Mouse (Mus musculus) midbrain, embryonic 15.5 days (tissue): ENCODE measurements around the gene Dnase1l2. TPM values are rescaled to one million over a fixed set of nuclear protein-coding genes. Genes with fewer than 3 reads are reported as not detected.
"Not testable (repeated sequence)": the region's sequence is repeated elsewhere in the genome, so short reads cannot be mapped to it uniquely, and the experiment has no call there.

Source experiments
- ATAC-seq: fragments of 200-750 bp; cut with Nextera tagmentation; replicated peaks from 2 replicates; pipeline ENCODE4 v1.8.0; 2017; ENCODE audit warnings: moderate TSS enrichment
- H3K27ac ChIP-seq: fragments of 300-500 bp; sonication (generic); 2 replicates; pipeline ENCODE4 v1.5.1; 2015; ENCODE audit warnings: mild to moderate bottlenecking, inconsistent platforms
- H3K27me3 ChIP-seq: fragments of 300-500 bp; sonication (generic); replicated peaks from 2 replicates; pipeline ENCODE4 v1.6.1; 2015; ENCODE audit warnings: inconsistent platforms
- H3K36me3 ChIP-seq: fragments of 300-500 bp; sonication (generic); replicated peaks from 2 replicates; pipeline ENCODE4 v1.6.1; 2015; ENCODE audit warnings: inconsistent platforms
- H3K4me1 ChIP-seq: fragments of 300-500 bp; sonication (generic); 2 replicates; pipeline ENCODE4 v1.6.1; 2015; ENCODE audit warnings: inconsistent platforms
- H3K4me2 ChIP-seq: fragments of 300-500 bp; sonication (generic); 2 replicates; pipeline ENCODE4 v1.6.1; 2015; ENCODE audit warnings: inconsistent platforms, mild to moderate bottlenecking, moderate library complexity
- H3K4me3 ChIP-seq: fragments of 300-500 bp; sonication (generic); 2 replicates; pipeline ENCODE4 v1.5.1; 2015; ENCODE audit warnings: mild to moderate bottlenecking, inconsistent platforms
- H3K9ac ChIP-seq: fragments of 300-500 bp; sonication (generic); 2 replicates; pipeline ENCODE4 v1.6.1; 2015; ENCODE audit warnings: mild to moderate bottlenecking, inconsistent platforms
- H3K9me3 ChIP-seq: fragments of 300-500 bp; sonication (generic); 2 replicates; pipeline ENCODE4 v1.6.1; 2016; ENCODE audit warnings: inconsistent platforms
- WGBS: fragments of 180-500 bp; shearing (Covaris S2); methylation state at CpG from one replicate; pipeline ENCODE4 v1.1.7; 2015; ENCODE audit warnings: mixed read lengths; 5-methylcytosine and 5-hydroxymethylcytosine counted together
- polyA plus RNA-seq: library from polyadenylated mRNA; unstranded; fragments of >200 nt; fragmentation: Nextera tagmentation; extraction: Ambion mirVana; gene quantifications from 2 replicates; pipeline ENCODE4 v1.2.1, GENCODE M21; 2015

Dnase1l2 gene
- polyA plus RNA-seq, 1 experiment from 2014 or later: 9.6 TPM

GRCm38 (mm10) chr17:24446590-24446989 is 3.7 kb upstream of the Dnase1l2 start:
- H3K4me1 ChIP-seq: no peaks in the 10 kb centered on the region
- H3K27me3 ChIP-seq: no peaks in the 10 kb centered on the region
- H3K9me3 ChIP-seq: no peaks in the 10 kb centered on the region
- ATAC-seq: no peak
- H3K36me3 ChIP-seq: peaks cover 50% of the 10 kb centered on the region
- H3K4me2 ChIP-seq: no peak overlapping the region
- no peak overlapping the region for H3K27ac ChIP-seq
- WGBS: 90% methylated on average over 8 of the region's 8 CpGs
- H3K9ac ChIP-seq: no peak overlapping the region
- H3K4me3 ChIP-seq: no peak overlapping the region

- H3K4me2 ChIP-seq: no peak overlapping the region
- no peaks in the 10 kb centered on the region for H3K9me3 ChIP-seq
- 94% methylated on average over 4 of the region's 4 CpGs for WGBS
- H3K4me3 ChIP-seq: no peak overlapping the region
- no peaks in the 10 kb centered on the region for H3K27me3 ChIP-seq
- no peak overlapping the region for H3K27ac ChIP-seq
- H3K9ac ChIP-seq: no peak overlapping the region
- H3K4me1 ChIP-seq: no peaks in the 10 kb centered on the region
- ATAC-seq: no peak
- H3K36me3 ChIP-seq: peaks cover 62% of the 10 kb centered on the region
These were observed 504 bp upstream of the Dnase1l2 start for GRCm38 (mm10) chr17:24443409-24443808.

- WGBS: 92% methylated on average over 14 of the region's 14 CpGs
- Histone ChIP-seq H3K4me3 (no peak overlapping the region), H3K36me3 (peaks cover 55% of the 10 kb centered on the region), H3K27me3 (no peaks in the 10 kb centered on the region), H3K4me2 (no peak overlapping the region), H3K4me1 (no peaks in the 10 kb centered on the region), H3K27ac (no peak overlapping the region), H3K9me3 (no peaks in the 10 kb centered on the region), H3K9ac (no peak overlapping the region)
- no peak for ATAC-seq
These were observed 798 bp downstream of the Dnase1l2 start for GRCm38 (mm10) chr17:24442107-24442506.

- H3K9me3 ChIP-seq: no peaks in the 10 kb centered on the region
- H3K27ac ChIP-seq: no peak overlapping the region
- H3K36me3 ChIP-seq: peaks cover 49% of the 10 kb centered on the region
- WGBS: 58% methylated on average over 2 of the region's 2 CpGs
- no peaks in the 10 kb centered on the region for H3K27me3 ChIP-seq
- H3K4me3 ChIP-seq: no peak overlapping the region
- H3K4me1 ChIP-seq: no peaks in the 10 kb centered on the region
- no peak overlapping the region for H3K4me2 ChIP-seq
- no peak for ATAC-seq
- H3K9ac ChIP-seq: no peak overlapping the region
These were observed 1.8 kb downstream of the Dnase1l2 start for GRCm38 (mm10) chr17:24441148-24441547.

GRCm38 (mm10) chr17:24440377-24440776 is 2.5 kb downstream of the Dnase1l2 start:
- WGBS: 90% methylated on average over 8 of the region's 8 CpGs
- no peak overlapping the region for H3K4me2 ChIP-seq
- no peak overlapping the region for H3K4me3 ChIP-seq
- no peak overlapping the region for H3K27ac ChIP-seq
- H3K9me3 ChIP-seq: no peaks in the 10 kb centered on the region
- no peak for ATAC-seq
- H3K27me3 ChIP-seq: no peaks in the 10 kb centered on the region
- H3K36me3 ChIP-seq: peaks cover 41% of the 10 kb centered on the region
- no peaks in the 10 kb centered on the region for H3K4me1 ChIP-seq
- H3K9ac ChIP-seq: no peak overlapping the region

GRCm38 (mm10) chr17:24437016-24437415 is 5.9 kb downstream of the Dnase1l2 start:
- Histone ChIP-seq H3K9ac (no peak overlapping the region), H3K4me1 (no peaks in the 10 kb centered on the region), H3K4me2 (no peak overlapping the region), H3K36me3 (peaks cover 20% of the 10 kb centered on the region), H3K27me3 (no peaks in the 10 kb centered on the region), H3K27ac (no peak overlapping the region), H3K9me3 (no peaks in the 10 kb centered on the region), H3K4me3 (no peak overlapping the region)
- WGBS: 75% methylated on average over 5 of the region's 5 CpGs
- no peak; the same call in 1 of the 2 replicates for ATAC-seq

- peaks cover 8% of the 10 kb centered on the region; the same call in 1 of the 2 replicates for H3K36me3 ChIP-seq
- WGBS: 77% methylated on average over 14 of the region's 14 CpGs
- no peak overlapping the region; the same call in 1 of the 2 replicates for H3K27ac ChIP-seq
- no peak overlapping the region for H3K9ac ChIP-seq
- no peak overlapping the region for H3K4me3 ChIP-seq
- no peak overlapping the region for H3K4me2 ChIP-seq
- H3K27me3 ChIP-seq: no peaks in the 10 kb centered on the region
- no peak for ATAC-seq
- H3K9me3 ChIP-seq: no peaks in the 10 kb centered on the region
- H3K4me1 ChIP-seq: peaks cover 13% of the 10 kb centered on the region
These were observed 13.5 kb downstream of the Dnase1l2 start for GRCm38 (mm10) chr17:24429201-24429983.

GRCm38 (mm10) chr17:24427170-24427557 is 15.7 kb downstream of the Dnase1l2 start:
- peaks cover 13% of the 10 kb centered on the region for H3K4me1 ChIP-seq
- ATAC-seq: no peak
- H3K27me3 ChIP-seq: no peaks in the 10 kb centered on the region
- peak overlapping the region; percentile 84; the same call in 1 of the 2 replicates for H3K9ac ChIP-seq
- H3K4me3 ChIP-seq: peak overlapping the region; percentile 59
- WGBS: 6% methylated on average over 8 of the region's 8 CpGs
- H3K27ac ChIP-seq: peak overlapping the region; percentile 93
- peak overlapping the region; percentile 64 for H3K4me2 ChIP-seq
- H3K36me3 ChIP-seq: peaks cover 26% of the 10 kb centered on the region
- H3K9me3 ChIP-seq: no peaks in the 10 kb centered on the region

- WGBS: under 1% methylated on average over 48 of the region's 48 CpGs
- ATAC-seq: peak; percentile 95
- H3K27me3 ChIP-seq: no peaks in the 10 kb centered on the region
- peak within 1 kb of the TSS; percentile 84 for H3K9ac ChIP-seq
- H3K9me3 ChIP-seq: no peaks in the 10 kb centered on the region
- H3K4me2 ChIP-seq: peak within 1 kb of the TSS; percentile 64
- H3K4me3 ChIP-seq: peak within 1 kb of the TSS; percentile 59
- H3K4me1 ChIP-seq: peaks cover 13% of the 10 kb centered on the region
- H3K36me3 ChIP-seq: peaks cover 29% of the 10 kb centered on the region
- H3K27ac ChIP-seq: peak within 1 kb of the TSS; percentile 93
These were observed 16.3 kb downstream of the Dnase1l2 start, which contains the start of gene Eci1 for GRCm38 (mm10) chr17:24426471-24427169. Eci1 (plus strand) TSS chr17:24426641.

GRCm38 (mm10) chr17:24425905-24426304 is 17.0 kb downstream of the Dnase1l2 start:
- no peak for ATAC-seq
- Histone ChIP-seq H3K27ac (peak overlapping the region; percentile 93), H3K4me3 (peak overlapping the region; percentile 59; the same call in 1 of the 2 replicates), H3K4me1 (peaks cover 13% of the 10 kb centered on the region), H3K9ac (no peak overlapping the region), H3K9me3 (no peaks in the 10 kb centered on the region), H3K36me3 (peaks cover 36% of the 10 kb centered on the region), H3K27me3 (no peaks in the 10 kb centered on the region), H3K4me2 (peak overlapping the region; percentile 64)
- 90% methylated on average over 7 of the region's 7 CpGs for WGBS

GRCm38 (mm10) chr17:24425326-24425725 is 17.6 kb downstream of the Dnase1l2 start:
- not testable (repeated sequence) for ATAC-seq, H3K27ac ChIP-seq, H3K9ac ChIP-seq, H3K4me3 ChIP-seq, H3K9me3 ChIP-seq, H3K4me2 ChIP-seq, H3K27me3 ChIP-seq
- H3K36me3 ChIP-seq: peaks cover 42% of the 10 kb centered on the region
- WGBS: 99% methylated on average over 6 of the region's 8 CpGs
- peaks cover 13% of the 10 kb centered on the region for H3K4me1 ChIP-seq

- H3K36me3 ChIP-seq: peaks cover 49% of the 10 kb centered on the region
- no peak overlapping the region for H3K4me2 ChIP-seq
- H3K4me3 ChIP-seq: no peak overlapping the region
- H3K27ac ChIP-seq: no peak overlapping the region
- H3K9me3 ChIP-seq: no peaks in the 10 kb centered on the region
- no peak overlapping the region for H3K9ac ChIP-seq
- ATAC-seq: no peak
- no peaks in the 10 kb centered on the region for H3K27me3 ChIP-seq
- WGBS: 93% methylated on average over 5 of the region's 5 CpGs
- peaks cover 13% of the 10 kb centered on the region for H3K4me1 ChIP-seq
These were observed 18.4 kb downstream of the Dnase1l2 start for GRCm38 (mm10) chr17:24424489-24424888.
